Mouse (Mus musculus) thymus, adult 2 months (tissue): ENCODE results near the gene Slc25a36.

Experiments
- CTCF ChIP-seq: fragments of 200-500 bp; IDR thresholded peaks from 2 replicates; pipeline ENCODE4 v1.5.1; 2012; ENCODE audit warnings: mild to moderate bottlenecking, control low read depth, low read length, moderate library complexity, borderline replicate concordance; ENCODE audit not compliant: control insufficient read depth, poor library complexity, insufficient read depth; ENCODE audit errors: extremely low read depth
- POLR2A ChIP-seq: fragments of 200-500 bp; IDR thresholded peaks from 2 replicates; pipeline ENCODE4 v1.6.1; 2012; ENCODE audit warnings: mild to moderate bottlenecking, low read length, control low read depth, moderate library complexity; ENCODE audit not compliant: control insufficient read depth, poor library complexity, insufficient read depth; ENCODE audit errors: extremely low read depth

DNA sequence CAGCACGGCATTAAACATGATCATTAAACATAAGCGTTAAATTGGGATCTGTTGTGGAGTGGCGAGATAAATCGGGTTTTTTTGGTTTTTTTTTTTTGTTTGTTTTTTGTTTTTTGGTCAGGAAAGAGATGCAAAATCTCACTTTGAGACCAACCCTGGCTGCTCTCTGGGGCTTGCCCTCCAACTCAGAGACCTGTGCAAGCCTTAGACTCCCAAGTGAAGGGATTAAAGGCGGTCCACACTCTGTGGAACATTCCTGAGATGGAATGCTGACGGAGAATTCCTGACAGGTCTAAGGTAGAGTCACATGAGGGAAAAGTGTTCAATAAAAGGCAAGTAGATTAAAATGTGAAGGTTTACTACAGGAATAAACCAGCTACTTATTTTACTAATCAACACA lies 549 bp upstream of the Slc25a36 start:
- TF ChIP-seq CTCF, result no peak
- no peak for TF ChIP-seq POLR2A
